Mouse (Mus musculus) adrenal gland, postnatal 25 days (tissue): ENCODE results near the gene Rtn3. TPM values are rescaled to one million over a fixed set of nuclear protein-coding genes. Genes with fewer than 3 reads are reported as not detected.
A peak's percentile ranks its signal among the peaks of the same experiment; 100 is the strongest.

Experiments used
- DNase-seq: peaks from one replicate; pipeline ENCODE4 v3.0.0; 2021; ENCODE audit warnings: mixed read lengths
- total RNA-seq: library from RNA; stranded (reverse); gene quantifications from 2 replicates; pipeline ENCODE4 v1.2.3, GENCODE M21; 2021

Gene Rtn3
- total RNA-seq, 1 experiment from 2014 or later, result 131 TPM

- no peak for DNase-seq
These were observed 4.6 kb upstream of the Rtn3 start for GRCm38 (mm10) chr19:7487680-7488079.

GRCm38 (mm10) chr19:7484076-7484475, 995 bp upstream of the Rtn3 start:
- DNase-seq, result no peak

- no peak for DNase-seq
These were observed 416 bp upstream of the Rtn3 start for GRCm38 (mm10) chr19:7483512-7483882.

GRCm38 (mm10) chr19:7482266-7482598, 849 bp downstream of the Rtn3 start:
- no peak for DNase-seq

GRCm38 (mm10) chr19:7481541-7482265, 1.4 kb downstream of the Rtn3 start:
- DNase-seq, result peak; percentile 29

GRCm38 (mm10) chr19:7479751-7480248, 3.3 kb downstream of the Rtn3 start:
- DNase-seq, result no peak

- no peak for DNase-seq
These were observed 12.4 kb downstream of the Rtn3 start for GRCm38 (mm10) chr19:7470643-7471042.

- DNase-seq, result no peak
These were observed 15.2 kb downstream of the Rtn3 start for GRCm38 (mm10) chr19:7467915-7468314.

- DNase-seq, result no peak
These were observed 23.7 kb downstream of the Rtn3 start for GRCm38 (mm10) chr19:7459370-7459769.

GRCm38 (mm10) chr19:7458901-7459300, 24.2 kb downstream of the Rtn3 start:
- DNase-seq, result no peak

- DNase-seq, result no peak
These were observed 26.3 kb downstream of the Rtn3 start for GRCm38 (mm10) chr19:7456803-7457202.

GRCm38 (mm10) chr19:7445596-7445995, 37.5 kb downstream of the Rtn3 start:
- DNase-seq, result no peak

GRCm38 (mm10) chr19:7445105-7445504, 38.0 kb downstream of the Rtn3 start:
- DNase-seq, result no peak

GRCm38 (mm10) chr19:7441493-7441892, 41.6 kb downstream of the Rtn3 start:
- DNase-seq, result peak; percentile 21

GRCm38 (mm10) chr19:7438295-7438694, 44.8 kb downstream of the Rtn3 start:
- no peak for DNase-seq

GRCm38 (mm10) chr19:7436061-7436970, 46.8 kb downstream of the Rtn3 start:
- no peak for DNase-seq

GRCm38 (mm10) chr19:7434887-7435286, 48.2 kb downstream of the Rtn3 start:
- DNase-seq, result no peak

- no peak for DNase-seq
These were observed 57.7 kb downstream of the Rtn3 start for GRCm38 (mm10) chr19:7425398-7425775.

GRCm38 (mm10) chr19:7424590-7425397, 58.3 kb downstream of the Rtn3 start:
- DNase-seq, result no peak

GRCm38 (mm10) chr19:7424131-7424530, 59.0 kb downstream of the Rtn3 start:
- DNase-seq, result no peak

- peak; percentile 10 for DNase-seq
These were observed 59.4 kb downstream of the Rtn3 start for GRCm38 (mm10) chr19:7423656-7424030.

- peak; percentile 85 for DNase-seq
These were observed 59.9 kb downstream of the Rtn3 start for GRCm38 (mm10) chr19:7423028-7423655.
